Mouse (Mus musculus) kidney, adult 11 months (tissue): ENCODE measurements around the gene Tbc1d16.

ENCODE experiments used
- DNase-seq: peaks from one replicate; pipeline ENCODE4 v3.0.0; 2022

Tbc1d16 gene

DNA sequence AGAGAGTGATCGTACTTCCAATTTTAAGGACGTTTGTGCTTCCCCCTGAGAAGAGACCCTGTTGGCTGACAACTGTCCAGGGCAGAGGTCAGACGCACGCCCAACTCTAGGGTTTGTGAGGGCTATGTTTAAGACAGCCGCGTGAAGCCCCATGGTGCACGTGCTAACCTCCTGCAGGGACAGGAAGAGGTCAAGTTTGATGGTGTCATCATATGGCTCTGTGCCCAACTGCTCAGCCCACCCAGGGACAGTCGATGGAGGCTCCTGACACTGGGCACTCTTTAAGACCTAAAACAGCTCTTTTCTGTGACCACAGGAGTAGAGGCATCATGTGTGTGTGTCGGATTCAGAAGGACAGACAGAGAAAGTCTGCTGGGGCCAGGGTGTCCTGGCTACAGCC is 90.1 kb downstream of the Tbc1d16 start:
- DNase-seq = no peak

DNA sequence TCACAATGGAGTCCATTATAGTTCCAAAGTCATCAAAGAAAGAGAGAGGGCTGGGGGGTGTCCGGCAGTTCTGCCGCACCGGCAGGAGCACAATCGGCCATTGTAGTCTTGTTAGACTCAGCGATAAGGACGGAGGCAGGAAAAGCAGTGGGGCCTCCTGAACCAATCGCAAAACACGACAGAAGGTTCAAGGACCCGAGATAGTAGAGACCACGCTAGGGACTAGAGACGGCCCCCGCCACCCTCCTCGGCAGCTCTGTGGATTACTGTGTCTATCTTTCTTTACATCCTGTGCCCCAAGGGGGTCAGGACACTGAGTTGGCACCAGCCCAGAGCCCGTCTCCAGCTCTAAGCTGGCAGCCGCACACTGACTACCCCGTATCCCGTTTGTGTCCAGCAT is 93.7 kb downstream of the Tbc1d16 start:
- DNase-seq = no peak

DNA sequence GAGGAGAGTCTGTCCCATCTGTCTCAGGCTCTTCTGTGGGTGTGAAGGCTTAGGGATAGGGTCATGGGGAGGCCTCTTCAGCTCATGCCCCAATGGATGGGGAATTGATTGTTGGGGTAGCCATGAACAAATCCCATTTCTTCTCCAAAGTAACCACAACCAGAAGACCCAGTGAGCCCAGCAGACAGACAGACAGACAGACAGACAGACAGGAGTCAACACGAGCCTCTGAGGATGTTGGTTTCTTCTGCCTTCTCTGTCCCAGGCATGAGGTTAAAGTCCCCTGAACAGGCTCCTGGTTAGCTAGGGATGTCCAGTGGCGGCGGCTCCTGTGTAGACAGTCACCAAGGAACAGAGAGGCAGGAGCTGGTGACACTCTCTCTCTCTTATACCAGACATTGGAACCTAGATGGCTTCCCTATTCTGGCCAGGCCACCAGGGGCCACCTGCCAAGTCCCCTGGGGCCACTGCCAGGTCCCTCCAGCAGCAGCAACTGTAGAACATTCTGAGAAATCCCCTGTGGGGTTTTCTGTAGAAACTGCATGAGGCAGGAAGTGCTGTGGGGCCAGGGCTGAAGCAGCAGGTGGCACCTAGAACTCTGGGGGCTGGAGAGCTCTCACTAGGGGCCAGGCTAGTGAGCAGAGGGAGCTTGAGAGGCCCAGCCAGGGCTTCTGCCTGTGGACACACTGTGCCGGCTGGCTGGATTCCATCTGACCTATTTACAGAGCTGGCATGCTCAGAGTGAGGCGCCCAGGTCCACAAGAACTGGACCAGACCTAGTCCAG is 94.7 kb downstream of the Tbc1d16 start:
- peak; percentile 81 for DNase-seq

DNA sequence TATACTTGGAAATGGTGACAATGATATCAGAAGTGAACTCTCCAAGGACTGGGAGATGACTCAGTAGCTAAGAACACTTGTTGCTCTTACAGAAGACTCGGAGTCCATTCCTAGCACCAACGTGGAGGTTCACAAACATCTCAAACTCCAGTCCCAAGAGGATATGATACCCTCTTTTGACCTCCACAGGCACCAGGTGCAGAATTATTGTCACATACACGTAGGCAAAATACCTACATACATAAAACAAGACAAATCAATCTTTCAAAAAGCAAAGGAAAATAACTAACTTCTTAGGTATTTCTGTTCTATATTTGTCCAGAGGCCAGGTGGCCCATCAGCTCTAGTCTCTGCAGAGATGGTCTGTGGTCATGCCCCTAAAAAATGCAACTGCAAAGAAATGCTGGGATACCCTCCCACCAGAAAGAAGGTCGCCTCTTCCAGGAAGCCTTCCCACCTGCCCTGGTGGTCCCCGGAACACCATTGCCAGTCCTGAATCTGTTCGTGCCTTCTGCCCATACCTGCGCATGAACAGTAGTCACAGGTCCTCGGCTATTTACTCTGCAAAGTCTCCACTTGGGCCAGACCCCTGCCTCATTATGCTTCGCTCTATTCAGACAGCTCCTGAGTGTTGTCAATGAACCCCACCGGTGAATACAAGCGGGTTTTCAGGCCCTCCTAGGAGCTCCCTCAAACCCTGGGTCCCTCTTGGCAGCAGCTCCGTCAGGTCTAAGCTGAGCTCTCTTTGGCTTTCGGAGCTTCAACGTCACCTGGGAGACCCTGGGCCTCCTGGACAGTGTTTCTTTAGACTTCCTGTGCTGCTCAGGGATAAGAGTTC is 95.9 kb downstream of the Tbc1d16 start:
- DNase-seq = no peak

DNA sequence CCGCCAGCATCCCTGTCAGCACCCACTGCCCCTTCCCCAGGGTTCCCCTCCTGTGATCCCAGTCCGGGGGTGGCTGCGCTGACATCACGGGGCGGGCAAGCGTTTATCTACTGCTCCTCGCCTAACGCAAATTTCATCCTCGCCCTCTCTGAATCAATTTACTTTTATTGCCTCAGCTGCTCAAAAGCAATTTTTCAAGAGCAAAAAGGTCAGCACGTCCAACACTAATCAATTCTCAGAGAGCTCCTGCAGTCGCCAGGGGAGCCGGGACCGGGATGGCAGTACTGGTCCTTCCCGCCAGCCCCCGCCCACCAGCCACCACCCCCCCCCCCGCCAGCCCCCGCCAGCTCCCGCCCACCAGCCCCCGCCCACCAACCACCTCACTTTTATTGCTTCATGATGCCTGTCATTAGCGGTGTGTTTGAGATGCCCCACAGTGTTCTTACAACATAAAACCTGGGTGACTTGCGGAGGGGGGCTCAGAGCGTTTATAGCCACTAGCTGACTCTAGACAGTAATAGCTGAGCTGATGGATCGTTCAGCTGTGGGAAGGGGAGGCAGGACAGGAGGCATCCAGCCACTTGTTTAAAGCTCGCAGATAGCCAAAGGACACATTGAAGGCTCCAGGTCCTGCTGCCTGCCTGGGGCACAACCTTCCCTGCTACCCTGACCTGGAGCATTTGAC is 98.1 kb downstream of the Tbc1d16 start:
- DNase-seq = no peak

DNA sequence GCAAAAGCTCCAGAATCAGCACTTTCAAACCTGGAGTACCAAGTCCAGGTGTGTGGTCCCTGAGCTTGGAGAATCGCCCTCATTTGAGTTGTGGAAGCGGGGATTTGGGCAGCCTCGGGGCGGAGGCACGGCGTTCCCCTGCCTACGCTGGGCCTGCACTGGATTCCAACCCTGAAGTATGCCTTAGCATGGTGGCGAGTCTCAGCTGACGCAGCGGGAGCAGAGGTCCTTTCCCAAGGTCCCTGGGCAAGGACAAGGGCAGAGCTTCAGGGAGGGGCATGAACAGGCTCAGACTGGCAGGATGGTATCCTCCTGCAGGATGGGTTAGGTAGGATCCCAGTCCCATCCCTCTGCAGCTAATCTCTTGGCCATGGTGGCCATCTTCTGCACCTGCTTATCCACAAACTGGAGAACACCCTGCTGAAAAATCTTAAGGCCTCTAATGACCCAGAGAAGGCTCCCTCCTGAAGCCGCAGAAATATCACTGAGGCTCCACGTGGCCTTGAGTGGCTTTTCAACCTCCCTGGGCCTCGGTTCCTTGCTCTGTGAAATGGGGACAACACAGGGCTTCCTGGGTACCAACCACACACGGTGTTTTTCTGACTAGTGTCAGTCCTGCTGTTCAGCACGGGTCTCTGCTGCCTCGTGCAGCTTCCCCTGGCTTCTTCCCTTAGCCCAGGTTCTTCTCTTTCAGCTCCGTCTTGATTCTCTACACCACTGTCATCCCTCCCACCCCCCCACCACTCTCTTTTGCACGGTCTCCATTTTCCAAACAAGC is 98.8 kb downstream of the Tbc1d16 start:
- peak; percentile 42 for DNase-seq

DNA sequence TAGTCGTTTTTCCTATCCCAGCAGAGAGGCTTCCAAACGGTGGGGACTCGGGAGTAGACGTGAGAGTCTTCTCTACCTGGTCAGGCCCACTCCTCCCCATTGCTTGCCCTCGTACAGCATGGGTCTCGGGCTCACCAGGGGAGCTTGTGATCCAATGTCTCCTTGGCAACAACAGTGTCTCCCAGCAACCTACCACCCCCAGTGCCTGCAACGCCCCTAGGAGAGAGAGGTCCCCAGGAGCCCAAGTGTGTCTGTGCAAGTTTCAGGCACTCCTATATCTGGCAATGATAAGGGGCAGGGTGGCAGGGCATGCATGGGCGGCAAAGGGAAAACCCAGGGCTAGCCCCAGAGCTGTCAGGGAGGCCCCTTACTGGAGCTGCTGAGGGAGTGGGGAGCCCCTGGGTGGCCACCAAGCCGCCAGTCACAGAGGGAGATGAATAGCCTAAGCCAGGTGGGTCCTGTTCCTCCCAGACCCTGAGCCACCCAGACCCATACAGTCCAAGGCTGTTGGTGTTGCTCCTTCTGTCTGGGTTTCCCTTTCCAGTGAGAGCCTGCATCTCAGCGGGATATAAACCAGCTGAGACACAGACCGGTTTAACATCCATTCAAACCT is 99.5 kb downstream of the Tbc1d16 start:
- DNase-seq = no peak

DNA sequence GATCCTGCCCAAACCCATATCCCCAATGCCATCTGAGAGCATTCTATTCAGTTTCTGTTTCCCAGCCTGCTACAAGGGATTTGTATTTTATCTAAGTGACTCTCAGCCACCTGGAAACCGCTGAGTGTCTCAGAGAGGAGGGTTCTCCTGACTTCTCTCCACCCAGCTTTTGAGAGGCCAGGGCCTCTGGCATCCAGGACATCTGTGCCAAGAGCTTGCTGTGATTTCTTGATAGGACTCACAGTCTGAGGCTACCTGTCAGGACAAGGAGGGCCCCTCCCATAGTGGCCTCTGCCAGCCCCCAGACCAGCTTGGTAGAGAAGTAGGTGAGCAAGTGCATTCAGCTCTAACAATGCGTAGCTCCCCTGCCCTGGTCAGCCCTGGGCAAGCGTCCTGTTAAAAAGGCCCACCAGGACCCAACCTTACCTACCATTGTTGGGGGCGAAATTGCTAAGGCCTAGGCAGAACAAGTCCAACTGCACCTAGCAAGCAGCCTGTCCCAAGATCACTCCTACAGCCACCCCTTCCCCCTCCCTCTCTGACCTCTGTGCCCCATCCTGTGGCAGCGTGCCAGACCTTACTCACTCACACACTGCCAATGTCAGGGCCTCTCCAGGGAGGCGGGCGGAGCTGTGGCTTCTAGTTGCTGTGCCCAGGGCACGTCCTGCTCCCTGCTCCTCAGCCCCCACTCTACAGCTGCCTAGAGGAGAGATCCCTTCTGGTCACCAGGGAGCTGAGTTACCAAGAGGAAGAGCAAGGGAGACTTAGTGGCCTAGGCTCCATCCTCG is 100.4 kb downstream of the Tbc1d16 start:
- peak; percentile 95 for DNase-seq

DNA sequence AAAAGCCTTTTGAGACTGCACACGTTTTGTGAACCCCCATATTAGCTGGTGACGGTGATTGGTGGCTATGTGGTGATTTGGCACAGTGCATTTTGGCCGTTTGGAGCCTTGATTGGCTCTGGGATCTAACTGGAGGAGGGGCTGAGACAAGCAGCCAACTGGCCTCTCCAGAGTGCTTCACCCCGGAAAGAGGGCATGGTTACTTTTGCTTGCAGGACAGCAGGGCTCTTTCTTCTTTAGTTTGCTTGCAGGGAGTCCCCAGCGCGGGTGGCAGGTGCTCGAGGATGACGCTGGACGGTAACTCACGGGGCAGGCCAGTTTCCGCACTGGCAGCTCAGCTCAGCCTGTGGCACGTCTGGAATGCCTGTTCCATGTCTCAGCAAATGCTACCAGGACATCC is 101.2 kb downstream of the Tbc1d16 start:
- DNase-seq = peak; percentile 58

DNA sequence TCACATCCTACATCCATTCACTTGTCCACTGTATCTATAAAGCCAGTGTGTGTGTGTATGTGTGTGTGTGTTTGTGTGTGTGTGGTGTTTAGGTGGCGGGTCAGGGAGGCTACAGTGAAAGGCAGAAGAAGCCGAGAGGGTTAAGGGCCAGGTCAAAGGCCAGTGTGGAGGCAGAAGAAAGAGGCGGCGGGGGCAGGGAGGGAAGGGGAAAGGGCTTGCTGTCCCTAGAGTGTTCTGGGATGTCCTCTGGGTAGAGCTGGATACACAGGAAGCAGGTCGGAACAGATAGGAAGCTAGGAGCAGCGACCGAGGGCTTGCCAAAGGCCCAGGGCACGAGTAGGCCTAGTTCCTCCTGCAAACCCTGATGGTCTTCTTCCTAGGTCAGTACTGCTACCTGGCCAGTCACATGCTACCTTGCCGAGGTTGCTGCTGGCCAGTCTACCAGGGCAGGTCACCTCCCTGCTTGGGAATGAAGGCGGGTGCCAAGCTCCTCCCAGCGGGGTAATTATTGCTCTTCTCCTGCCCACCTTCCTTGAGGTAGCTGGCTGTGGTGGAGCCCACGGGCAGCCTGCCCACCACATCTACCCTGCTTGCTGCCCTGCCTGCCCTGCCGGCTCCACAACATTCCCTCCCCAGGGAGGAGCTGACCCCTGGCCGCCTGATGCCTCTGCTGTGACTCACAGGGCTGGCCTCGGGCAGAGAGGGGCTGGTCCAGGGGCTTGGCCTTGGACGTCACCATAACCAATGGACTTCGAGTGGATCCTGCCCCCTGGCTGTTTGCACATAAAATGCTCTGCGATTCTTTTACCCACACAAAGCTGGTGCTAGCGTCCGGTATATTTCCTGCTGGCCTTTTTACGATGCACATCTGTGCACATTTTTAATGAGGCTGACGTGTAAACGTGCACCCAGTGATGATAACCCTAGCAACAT is 102.1 kb downstream of the Tbc1d16 start:
- DNase-seq = peak; percentile 98

DNA sequence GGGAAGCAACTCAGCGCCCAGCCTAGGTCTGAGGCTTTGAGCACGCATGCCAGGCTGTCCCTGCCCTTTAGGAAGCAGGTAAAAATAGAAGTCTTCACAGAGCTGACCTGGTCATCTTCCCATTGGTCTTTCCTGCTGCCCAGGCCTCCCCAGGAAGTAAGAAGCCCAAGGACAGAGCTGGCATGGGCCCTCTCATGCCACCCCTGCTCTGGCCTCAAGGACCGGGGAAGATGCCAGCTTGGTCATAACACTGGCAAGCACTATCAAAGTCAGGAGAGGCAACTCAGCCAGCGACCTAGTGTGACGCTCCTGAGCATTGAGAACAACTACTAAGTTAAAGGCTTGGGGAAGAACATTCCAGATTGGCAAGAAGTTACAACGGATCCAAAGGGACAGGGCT is 103.8 kb downstream of the Tbc1d16 start:
- DNase-seq = no peak

DNA sequence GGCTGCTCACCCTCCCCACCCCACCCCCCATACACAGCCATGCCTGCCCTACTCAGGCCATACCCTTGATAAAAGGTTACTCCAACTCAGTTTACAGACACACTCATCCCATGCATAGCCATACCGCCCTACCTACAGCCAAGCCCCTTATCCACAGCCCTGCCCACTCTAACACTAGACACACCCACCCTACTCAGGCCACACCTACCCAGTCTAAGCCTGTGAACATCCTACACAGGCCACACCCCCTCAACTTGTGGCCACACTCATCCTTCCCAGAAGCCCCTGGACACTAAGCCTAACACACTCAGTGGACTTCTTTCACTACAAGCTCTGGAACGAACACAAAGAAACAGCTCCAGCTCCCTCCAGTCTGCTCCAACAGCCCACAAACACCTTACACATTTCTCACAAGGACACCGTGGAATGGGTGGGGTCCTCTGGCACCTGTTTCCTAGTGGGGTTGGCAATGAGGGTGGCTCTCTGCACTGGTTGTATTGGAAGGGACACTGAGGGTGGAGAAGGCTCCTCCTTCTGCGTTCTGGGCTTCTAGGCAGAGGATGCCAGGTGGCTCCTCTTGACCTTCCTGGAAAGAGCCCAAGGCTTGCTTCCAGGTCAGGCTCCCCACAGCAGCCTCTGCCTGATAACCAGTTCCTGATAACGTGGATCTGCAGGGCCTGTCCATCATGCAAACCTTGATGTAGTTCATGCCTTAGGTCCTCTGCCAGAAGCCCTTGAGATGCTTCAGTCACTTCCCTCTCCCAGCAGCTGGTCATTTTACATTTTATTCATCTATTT is 104.6 kb downstream of the Tbc1d16 start:
- no peak for DNase-seq

DNA sequence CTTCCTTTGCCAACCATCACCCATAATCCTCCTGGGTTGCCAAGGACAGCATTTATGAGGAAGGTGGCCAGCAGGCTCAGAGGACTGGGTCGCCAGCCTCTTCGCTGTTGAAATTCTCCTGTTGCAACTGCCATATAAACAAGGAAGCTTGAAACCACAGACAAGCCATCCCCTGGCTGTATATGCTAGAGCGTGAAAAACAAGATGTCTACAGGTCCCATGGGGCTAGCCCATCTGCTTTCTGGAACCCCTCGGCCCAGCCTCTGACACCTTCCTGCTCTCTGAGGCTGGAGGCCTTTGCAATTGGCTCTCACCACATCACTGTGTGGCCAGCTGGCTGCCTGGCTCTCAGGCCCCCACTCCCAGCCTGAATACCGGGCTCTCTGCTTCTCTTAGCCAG is 105.9 kb downstream of the Tbc1d16 start:
- DNase-seq = no peak

DNA sequence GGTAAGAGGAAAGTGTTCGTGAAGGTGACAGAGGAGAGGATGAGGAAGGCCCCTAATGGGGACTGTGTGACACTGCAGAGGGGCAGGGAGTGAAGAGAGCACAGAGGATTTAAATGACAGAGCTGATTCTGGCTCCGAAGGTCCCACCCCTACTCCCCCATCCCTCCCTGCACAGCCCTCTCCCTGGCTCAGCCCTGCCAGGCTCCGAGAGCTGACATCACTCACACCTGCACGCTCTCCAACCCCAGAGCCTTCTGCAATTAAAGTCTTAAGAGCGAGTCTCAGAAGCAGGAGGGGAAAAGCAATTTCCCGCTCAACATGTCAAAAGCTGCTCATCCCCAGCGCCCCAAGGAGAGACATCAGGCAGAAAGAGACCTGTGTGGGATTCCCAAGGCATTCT is 109.4 kb downstream of the Tbc1d16 start:
- no peak for DNase-seq

DNA sequence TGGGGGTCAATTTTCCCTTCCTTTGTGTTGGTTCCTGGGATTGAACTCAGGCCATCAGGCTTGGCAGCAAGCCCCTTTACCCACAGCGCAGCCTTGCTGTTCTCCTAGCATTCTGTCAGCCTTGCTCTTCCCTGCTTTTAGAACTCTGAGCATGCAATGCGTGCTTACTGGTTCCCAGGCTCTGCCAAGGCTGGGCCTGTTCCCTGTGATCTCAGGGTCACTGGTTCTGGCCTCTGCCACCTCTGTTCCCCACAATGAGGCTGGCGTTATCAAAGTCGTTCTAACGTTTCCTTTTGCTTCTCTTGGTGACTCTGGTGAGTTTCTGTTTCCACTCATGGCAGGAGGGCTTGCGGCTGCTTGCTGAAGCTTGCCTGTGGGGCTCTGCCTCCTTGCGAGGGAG is 110.4 kb downstream of the Tbc1d16 start:
- DNase-seq = no peak

DNA sequence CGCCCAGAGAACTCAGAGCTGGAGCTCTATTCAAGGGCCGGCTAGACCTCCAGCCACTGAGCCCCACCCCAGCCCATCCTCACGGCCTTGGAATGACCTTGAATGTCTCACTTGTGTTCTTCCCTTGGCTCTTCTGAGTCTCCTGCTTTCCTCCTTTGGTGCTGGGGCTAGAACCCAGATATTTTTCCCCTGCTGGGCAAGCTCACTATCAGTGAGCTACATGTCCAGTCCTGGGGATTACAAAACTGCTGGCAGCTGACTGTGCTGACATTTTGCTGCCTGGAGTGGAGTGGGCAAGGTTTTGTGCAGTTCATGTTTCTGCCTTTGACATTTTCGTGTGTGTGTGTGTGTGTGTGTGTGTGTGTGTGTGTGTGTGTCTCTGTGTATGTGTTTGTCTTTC is 111.3 kb downstream of the Tbc1d16 start:
- DNase-seq = no peak

DNA sequence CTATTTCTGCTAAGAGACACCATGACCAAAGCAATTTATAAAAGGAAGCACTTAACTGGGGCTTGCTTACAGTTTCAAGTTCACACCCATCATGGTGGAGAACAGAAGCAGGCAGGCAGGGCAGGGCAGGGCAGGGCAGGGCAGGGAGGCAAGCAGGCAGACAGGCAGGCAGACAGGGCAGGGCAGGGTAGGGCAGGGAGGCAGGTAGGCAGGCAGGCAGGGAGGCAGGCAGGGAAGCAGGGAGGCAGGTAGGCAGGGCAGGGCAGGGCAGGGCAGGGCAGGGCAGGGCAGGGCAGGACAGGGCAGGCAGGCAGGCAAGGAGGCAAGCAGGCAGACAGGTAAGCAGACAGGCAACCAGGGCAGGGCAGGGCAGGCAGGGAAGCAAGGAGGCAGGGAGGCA is 115.6 kb downstream of the Tbc1d16 start:
- no peak for DNase-seq

DNA sequence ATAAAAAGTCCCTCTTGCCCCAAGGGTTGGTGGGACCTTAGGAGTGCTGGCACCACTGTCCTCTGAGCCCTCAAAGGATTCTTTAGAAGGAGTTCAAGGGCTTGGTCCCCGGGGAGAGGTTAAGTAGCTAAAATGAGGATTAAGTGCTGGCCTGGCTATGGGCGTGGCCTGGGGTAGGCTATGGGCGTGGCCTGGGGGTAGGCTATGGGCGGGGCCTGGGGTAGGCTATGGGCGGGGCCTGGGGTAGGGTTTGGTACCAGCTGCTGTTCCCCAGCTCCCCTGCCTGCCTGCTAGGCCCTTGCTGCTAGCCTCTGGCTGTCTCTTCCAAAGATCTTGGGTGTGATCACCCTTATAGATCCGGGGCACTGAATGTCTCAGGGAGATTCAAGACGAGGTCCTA is 117.0 kb downstream of the Tbc1d16 start:
- no peak for DNase-seq

DNA sequence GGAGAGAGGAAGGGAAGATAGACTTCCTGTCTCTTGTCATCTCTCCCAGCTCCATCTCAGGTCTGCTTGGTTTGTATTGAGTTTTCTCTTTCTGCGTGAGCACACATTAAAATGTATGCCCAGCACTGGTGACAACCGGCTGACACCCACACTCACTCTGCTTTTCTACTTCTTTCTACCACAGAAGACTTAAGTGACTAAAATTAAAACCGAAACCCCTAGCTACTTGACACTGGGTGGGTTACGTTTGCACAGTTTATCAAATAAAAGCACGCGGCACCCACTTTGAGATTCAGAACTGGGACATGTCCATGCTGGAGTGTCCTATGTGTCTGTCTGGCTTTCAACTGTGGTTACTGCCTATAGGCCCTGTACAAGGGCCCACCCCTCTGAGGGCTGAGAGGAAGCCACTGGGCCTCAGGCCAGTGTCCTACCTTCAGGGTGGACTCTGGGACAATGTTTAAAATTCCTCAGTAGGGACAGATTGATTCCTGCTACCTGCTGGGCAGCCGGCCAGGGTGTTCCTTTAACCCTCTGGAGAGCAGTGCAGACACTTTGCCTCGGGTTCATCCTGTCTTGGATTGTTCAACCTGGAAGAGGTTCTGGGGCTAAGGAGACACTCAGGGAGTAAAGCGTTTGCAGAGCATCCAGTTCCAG is 118.8 kb downstream of the Tbc1d16 start:
- DNase-seq = peak; percentile 64
